Mouse (Mus musculus): ENCODE results near the gene Rlim. TPM values are rescaled to one million over a fixed set of nuclear protein-coding genes. Genes with fewer than 3 reads are reported as not detected.

Gene Rlim
- total RNA-seq (2021): 10 to 100 TPM; 26.6 to 29.0 TPM
- long read RNA-seq, experiment 1, full-length matches to known transcripts: 5 of 6 reads
- long read RNA-seq, experiment 1, partial matches to known transcripts: 0 of 6 reads
- long read RNA-seq, experiment 1, other reads (novel, unspliced or antisense): 1 of 6 reads
- long read RNA-seq, experiment 2, full-length matches to known transcripts: 4 of 7 reads
- long read RNA-seq, experiment 2, partial matches to known transcripts: 0 of 7 reads
- long read RNA-seq, experiment 2, other reads (novel, unspliced or antisense): 3 of 7 reads

GRCm38 (mm10) chrX:103981169-103981689 lies at the start of gene Rlim:
Gene Rlim (minus strand): TSS chrX:103981284.
- DNase-seq: peak; percentile 81

- DNase-seq: no peak
These were observed 36.1 kb upstream of the Rlim start for GRCm38 (mm10) chrX:104017196-104017595.

GRCm38 (mm10) chrX:104015048-104015447 lies 34.0 kb upstream of the Rlim start:
- no peak for DNase-seq

GRCm38 (mm10) chrX:104013318-104013811 lies 32.3 kb upstream of the Rlim start:
- DNase-seq: no peak

- DNase-seq: no peak
These were observed 13.7 kb upstream of the Rlim start for GRCm38 (mm10) chrX:103994741-103995140.

- DNase-seq: no peak
These were observed 12.8 kb upstream of the Rlim start for GRCm38 (mm10) chrX:103993864-103994263.

GRCm38 (mm10) chrX:103991702-103992101 lies 10.6 kb upstream of the Rlim start:
- peak; percentile 4 for DNase-seq

- DNase-seq: no peak
These were observed 9.3 kb upstream of the Rlim start for GRCm38 (mm10) chrX:103990392-103990791.

GRCm38 (mm10) chrX:103987215-103987964 lies 6.3 kb upstream of the Rlim start:
- DNase-seq: no peak

- DNase-seq: no peak
These were observed 5.1 kb upstream of the Rlim start for GRCm38 (mm10) chrX:103986159-103986558.

GRCm38 (mm10) chrX:103984992-103985391 lies 3.9 kb upstream of the Rlim start:
- no peak for DNase-seq

- no peak for DNase-seq
These were observed 722 bp upstream of the Rlim start for GRCm38 (mm10) chrX:103981806-103982205.

- DNase-seq: no peak
These were observed 405 bp downstream of the Rlim start for GRCm38 (mm10) chrX:103980590-103981168.

GRCm38 (mm10) chrX:103980036-103980435 lies 1.0 kb downstream of the Rlim start:
- peak; percentile 6 for DNase-seq

- DNase-seq: no peak
These were observed 41.4 kb downstream of the Rlim start for GRCm38 (mm10) chrX:103939701-103940100.

- DNase-seq: no peak
These were observed 43.8 kb downstream of the Rlim start for GRCm38 (mm10) chrX:103937333-103937732.

- DNase-seq: no peak
These were observed 58.6 kb downstream of the Rlim start for GRCm38 (mm10) chrX:103922436-103922835.

- no peak for DNase-seq
These were observed 62.1 kb downstream of the Rlim start for GRCm38 (mm10) chrX:103918954-103919353.

GRCm38 (mm10) chrX:103914790-103915189 lies 66.3 kb downstream of the Rlim start:
- peak; percentile 39 for DNase-seq
